Mouse (Mus musculus): ENCODE measurements around the gene Hemk1.

DNA sequence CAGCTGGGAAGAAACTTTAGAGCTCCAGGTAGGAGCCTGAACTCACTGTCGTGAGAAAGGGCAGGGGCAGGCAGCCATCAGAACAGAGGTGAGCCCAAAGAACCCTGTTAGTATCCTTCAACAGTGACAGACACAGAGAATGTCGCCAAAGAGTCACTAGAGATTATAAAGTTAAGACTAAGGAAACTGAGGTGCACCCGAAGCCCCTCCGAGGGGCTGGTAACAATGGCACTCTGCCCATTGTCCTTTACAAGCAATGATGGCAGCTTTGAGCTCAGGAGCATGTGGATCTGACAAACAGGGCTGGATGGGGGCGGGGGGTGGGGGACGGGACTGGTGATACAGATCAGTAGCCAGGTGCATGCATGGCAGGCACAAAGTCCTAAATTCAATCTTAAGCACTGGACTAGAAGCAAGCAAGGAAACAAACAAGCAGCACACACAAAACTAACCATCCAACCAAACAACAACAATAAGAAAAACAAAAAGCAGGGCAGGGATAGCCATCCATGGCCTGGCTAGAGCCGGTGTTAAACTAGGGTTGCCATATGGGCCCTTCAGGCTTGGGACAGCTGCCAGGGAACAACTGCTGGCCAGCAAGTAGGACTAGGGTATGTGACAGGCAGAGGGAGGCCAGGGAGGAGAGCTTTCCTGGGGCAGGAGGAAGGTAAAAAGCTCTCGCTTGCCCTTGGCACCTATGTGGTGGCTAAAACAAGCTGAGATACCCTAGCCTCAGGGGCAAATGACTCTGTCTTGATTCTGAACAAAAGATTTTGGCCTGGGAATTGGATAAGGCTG lies 5.2 kb upstream of the Hemk1 start:
- TF ChIP-seq CTCF (conservative IDR thresholded peaks at IDR 0.05 in 1 of 2, IDR thresholded peaks at IDR 0.05 in 1 of 2; ENCODE audit: low read depth in 2 of 2, low read length in 2 of 2) (no peak), NRF1 (IDR thresholded peaks at IDR 0.05; ENCODE audit: low read depth, low read length) (no peak), ZC3H11A (IDR thresholded peaks at IDR 0.05; ENCODE audit: low read depth, low read length) (no peak), IRF4 (IDR thresholded peaks at IDR 0.05; ENCODE audit: low read depth, low read length) (no peak), EP300 (IDR thresholded peaks at IDR 0.05; ENCODE audit: low read length) (no peak), PAX5 (IDR thresholded peaks at IDR 0.05; ENCODE audit: low read length) (no peak), MXI1 (IDR thresholded peaks at IDR 0.05; ENCODE audit: low read depth, low read length) (no peak), POLR2AphosphoS2 (IDR thresholded peaks at IDR 0.05; ENCODE audit: low read depth, low read length) (no peak), POLR2A (IDR thresholded peaks at IDR 0.05; ENCODE audit: low read depth, low read length) (no peak)
